Mouse (Mus musculus): Measurements from ENCODE around the gene Slc30a1.

Slc30a1 gene

DNA sequence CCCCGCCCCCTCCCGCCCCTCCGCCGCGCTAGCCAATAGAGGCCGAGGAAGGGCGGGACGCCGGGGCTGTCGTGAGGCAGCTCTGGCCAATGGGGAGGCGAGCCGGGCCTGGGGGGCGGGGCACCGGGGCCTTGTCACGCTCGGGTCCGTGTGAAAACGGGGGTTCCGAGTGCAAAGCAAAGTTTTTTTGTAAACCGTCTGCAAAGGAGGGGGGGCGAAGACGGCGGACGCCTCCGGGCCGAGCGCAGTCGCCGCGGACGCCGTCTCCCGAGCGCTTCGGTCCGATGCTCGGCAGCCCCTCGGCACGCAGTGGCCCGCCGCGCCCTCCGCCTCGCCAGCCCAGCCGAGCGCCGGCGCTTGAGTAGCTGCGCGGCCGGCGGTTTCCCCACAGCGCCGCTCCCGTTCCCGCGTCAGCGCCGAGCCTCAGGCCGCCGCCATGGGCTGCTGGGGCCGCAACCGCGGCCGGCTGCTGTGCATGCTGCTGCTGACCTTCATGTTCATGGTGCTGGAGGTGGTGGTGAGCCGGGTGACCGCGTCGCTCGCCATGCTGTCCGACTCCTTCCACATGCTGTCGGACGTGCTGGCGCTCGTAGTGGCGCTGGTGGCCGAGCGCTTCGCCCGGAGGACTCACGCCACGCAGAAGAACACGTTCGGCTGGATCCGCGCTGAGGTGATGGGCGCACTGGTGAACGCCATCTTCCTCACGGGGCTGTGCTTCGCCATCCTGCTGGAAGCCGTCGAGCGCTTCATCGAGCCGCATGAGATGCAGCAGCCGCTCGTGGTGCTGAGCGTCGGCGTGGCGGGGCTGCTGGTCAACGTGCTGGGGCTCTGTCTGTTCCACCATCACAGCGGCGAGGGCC lies at the start of gene Slc30a1:
TSS of gene Slc30a1 (plus strand) at position 197 of the 860 bp plus-strand sequence.
- DNase-seq (ENCODE audit: low spot score): peak; percentile 99

DNA sequence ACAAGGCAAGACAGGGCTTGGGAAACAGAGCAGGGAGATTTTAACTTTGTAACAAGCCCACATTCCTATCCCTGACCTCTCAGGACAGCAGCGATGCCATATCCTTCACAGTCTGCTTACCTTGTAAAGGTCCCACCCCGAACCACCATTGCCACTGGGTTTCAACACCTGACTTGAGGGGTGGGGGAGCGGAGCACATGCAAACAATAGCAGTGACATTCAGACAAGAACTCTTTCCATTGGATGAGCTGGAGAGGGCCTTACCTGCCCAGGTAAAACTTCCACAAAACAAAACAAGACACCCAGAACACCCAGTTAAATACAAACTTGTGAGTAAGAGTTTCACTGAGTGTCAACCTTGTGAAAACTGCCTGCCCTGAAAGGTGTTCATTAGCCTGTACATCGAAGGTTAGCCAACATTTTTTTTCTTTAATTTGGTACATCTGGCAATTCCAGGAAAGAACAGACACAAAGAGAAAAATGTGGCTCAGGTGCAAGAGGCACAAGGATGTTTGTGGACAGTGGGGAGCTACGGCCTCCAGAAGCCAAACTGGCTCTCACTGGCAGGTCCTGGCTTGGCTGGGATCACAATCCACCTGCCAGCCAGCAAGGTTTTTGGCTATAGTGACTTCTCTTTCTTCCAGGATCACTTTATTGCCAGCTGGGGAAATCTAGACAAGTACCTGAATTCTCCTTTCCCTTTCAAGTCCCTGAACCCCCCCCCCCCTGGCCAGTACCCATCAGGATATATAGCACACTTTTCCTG lies 49.5 kb upstream of the Slc30a1 start:
- no peak for DNase-seq (ENCODE audit: low spot score)

DNA sequence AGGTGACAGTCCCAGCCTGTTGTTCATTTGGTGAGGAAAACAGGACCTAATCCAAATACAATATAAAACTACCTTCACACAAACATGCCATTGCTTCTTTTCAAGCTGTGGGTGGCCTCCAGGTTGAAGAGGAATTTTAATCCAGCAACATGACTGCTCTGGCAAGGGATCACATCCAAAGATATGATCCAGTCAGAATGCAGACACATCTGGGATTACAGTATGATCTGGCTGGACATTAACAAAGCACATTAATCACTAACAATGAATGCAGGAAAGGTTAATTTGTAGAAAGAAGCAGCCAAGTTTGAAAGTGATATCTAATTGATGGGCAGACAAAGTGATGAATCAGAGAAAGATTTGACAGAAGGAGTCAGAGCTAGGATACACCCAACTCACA lies 48.4 kb upstream of the Slc30a1 start:
- no peak for DNase-seq (ENCODE audit: low spot score)

DNA sequence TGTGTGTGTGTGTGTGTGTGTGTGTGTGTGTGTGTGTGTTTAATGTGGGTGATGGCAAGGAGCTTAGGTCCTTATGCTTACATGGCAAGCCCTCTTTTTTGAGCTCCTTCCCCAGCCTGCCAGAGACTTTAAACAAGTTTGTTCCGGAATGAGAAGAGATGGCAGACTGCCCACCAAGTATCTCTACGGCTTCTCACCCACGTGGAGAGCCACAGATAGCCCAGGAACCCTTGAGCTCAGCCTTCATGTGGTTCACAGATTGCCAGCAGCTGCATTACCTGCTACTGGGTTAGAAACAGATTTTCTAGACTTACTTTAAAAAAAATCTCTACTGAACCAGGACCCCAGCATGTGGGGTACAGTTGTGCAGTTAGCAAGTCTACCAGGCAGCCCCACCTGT lies 46.7 kb upstream of the Slc30a1 start:
- no peak for DNase-seq (ENCODE audit: low spot score)

DNA sequence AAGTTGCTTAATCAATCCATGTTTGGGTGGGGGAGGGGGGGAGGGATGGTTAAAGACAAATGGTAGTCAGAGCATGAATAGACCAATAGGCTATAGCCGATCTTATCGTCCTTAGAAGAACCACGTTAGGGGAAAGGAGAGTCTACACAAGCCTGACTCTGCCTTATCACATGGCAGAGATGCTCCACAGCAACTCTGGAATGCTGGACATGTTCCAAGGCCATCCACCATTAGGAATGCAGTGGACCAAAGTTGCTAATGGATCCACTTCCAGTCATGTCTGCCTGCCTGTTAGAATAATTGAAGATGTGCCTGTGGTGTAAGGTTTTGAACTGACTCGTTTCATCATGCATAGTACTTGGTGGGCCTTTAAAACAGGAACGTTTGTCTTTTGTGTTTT lies 45.3 kb upstream of the Slc30a1 start:
- no peak for DNase-seq (ENCODE audit: low spot score)

DNA sequence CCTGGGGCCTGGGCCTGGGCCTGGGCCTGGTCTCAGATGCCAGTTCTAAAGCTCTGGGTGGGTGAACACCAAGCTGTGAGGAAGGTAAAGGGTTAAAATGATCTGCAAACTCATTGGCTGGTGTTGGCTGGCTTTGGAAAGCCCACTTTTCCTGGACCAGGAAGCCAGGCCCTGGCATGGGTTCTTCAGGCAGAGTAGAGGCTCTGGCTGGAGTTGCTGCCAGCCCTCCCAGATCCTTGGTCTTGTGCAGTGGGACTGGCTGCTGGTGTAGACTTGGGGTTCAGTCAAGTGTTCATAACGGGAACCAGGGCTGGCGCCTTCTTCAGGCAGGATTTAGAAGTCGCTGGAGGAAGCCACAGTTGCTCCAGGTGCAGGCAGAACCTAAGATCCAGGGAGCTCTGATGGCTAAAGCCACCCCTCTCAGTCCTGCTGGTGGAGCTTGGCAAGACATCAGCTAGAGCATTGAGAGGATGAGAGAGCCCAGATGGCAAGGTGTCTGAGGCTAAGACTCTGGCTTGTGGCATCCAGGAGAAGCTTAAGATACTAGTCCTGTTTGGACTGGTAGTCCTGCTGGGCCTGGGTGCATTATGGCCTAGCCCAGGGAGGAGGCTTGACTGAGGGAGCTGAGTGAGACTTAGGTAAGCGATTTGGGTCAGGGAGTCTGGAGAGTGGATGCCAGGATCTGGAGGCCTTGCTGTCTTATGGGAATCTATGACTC lies 42.6 kb upstream of the Slc30a1 start:
- DNase-seq (ENCODE audit: low spot score): no peak

DNA sequence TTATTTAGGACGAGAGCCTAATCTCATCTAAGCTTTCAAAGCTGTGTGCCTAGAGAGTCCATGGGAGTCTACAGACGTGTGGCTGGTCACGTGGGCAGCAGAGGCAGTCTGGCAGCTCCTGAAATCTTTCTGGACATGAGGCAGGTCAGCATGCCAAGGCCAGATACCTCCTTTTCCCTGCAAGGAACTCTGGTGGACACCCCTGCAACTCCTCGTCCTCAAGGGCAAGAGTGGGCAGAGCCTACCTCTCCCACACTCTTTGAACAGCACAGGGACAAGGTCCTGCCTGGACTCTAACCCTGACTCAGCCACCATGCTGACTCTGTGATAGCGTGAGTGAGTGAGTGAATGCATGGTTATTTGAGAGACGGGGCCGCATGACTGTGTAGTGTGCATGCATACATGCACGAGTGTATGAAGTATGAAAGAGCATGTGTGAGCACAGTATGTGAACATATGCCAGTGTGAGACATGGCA lies 42.0 kb upstream of the Slc30a1 start:
- DNase-seq (ENCODE audit: low spot score): no peak

DNA sequence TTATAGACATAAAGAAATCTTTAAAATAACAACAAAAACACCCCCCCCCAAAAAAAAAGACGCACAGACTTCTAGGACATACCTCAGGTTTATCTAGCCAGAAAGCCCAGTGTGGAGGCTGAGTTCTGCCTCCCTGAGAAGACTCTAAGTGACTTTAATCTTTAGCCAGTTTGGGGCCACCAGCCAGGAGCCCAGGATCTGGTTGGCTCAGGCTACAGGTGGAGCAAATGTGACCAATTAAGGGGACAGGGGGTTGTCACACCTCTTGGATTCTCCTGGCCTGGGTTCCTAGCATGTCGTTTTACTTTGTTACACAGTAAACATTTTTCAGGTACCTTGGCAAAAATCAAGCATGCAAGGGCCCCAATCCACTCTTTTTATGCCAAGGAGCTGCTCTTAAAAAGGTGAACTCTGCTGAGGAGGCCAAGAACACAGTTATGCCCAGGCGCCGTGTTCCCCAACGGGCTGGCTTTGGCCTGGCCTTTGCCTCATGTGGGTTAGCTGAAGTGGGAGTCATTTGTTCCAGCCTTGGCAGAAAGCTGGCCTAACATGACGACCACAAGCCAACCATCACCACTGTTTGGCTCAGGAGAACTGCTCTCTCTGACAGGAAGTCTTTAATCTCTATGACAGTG lies 34.4 kb upstream of the Slc30a1 start:
- DNase-seq (ENCODE audit: low spot score): no peak

DNA sequence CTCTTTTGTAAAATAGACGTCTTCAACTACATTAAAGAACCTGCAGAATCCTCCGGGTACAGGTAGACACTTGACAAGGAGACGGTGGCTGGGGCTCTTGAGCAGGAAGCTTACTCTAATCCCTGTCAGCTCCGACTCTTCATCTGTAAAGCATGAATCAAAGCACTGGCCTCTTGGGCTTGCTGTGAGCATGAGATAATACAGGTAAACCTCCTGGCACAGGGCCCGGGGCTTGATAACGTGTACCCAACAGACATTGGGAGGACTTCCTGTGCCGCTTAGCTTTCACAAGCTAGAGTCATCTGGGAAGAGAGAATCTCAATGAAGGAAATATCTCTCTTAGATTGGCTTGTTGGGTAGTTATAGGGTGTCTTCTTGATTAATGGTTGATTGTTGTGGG lies 31.6 kb upstream of the Slc30a1 start:
- peak; percentile 41 for DNase-seq (ENCODE audit: low spot score)

DNA sequence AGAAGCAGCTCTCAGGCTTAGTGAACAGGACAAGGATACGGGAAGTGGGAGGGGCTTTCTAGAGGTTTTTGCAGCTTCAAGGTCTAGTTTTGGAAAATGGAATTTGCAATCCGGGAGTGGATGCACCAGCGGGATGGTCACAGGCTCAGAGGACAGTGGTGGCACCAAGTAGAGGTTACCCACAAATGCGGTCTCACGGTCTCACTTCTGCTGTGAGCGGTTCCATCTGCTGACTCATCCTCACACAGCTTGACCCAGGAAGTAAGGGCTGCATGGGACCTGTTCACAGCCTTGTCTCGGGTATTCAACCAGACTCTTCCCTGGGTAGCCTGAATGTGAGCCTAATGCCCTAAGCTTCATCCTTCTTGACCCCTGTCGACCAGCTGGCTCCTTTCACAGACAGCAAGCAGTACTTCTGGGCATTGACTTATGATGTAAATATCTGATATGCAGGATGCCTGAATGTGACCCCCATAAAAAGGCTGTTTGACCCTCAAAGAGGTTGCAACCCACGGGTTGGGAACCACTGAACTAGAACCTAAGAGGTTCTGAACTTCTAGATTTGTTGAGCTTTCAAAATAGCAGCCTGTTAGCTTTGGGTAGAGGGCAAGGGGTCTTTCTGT lies 30.8 kb upstream of the Slc30a1 start:
- DNase-seq (ENCODE audit: low spot score): no peak

DNA sequence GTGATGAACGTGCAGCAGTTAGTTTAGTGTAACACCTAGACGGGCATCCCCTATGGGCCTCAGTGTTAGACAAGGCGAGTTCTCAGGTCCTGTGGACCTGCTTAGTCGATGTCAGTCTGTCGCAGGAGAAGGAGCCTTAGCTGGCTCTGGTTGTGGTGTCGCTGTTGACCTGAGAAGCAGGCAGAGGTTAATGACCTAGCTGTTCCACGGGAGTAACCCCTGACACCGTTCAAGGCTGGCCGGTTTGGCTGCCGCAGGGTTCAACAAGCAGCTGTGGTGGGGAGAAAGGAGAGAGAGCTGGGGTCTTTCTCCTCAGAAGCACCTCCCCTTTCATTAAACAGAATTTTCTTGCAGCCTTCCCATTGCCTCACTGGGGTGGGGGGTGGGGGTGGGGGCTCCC lies 28.9 kb upstream of the Slc30a1 start:
- no peak for DNase-seq (ENCODE audit: low spot score)

DNA sequence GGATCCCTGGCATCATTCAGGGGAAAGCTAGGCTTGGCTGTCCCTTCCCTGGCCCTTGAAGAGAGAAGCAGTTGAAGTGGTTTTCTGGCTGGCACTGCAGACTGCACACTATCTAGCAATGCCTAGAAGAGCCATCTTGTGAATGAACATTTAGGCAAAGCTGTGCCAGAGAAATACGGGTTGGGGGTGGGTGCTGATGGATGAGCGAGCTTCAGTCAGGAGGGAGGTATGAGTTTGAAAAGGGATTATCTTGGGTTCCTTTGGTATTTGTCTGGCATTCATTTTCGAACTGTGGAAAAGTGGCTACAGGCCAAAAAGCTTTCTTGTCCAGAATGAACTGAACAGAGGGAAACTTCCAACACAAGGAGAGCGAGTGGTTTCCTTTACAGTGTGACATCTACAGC lies 28.0 kb upstream of the Slc30a1 start:
- no peak for DNase-seq (ENCODE audit: low spot score)

DNA sequence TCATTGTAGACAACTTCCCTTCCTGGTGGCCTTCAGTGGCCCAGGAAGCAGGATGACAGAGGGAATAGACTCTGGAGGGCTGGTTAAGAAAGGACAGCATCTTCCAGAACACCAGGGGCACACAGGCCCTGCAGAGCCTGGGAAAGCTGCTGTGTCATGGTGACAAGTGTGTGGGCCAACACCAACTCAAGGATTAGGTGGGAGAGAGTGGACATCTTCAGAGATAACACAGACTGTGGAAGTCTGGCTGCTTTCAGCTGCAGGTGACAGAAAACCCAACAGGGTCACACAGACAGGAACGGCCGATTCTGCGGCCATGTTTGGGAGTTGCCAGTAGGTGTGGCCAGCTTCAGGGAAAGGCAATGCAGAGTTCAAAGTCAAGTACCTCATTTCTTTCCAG lies 26.3 kb upstream of the Slc30a1 start:
- DNase-seq (ENCODE audit: low spot score): no peak

DNA sequence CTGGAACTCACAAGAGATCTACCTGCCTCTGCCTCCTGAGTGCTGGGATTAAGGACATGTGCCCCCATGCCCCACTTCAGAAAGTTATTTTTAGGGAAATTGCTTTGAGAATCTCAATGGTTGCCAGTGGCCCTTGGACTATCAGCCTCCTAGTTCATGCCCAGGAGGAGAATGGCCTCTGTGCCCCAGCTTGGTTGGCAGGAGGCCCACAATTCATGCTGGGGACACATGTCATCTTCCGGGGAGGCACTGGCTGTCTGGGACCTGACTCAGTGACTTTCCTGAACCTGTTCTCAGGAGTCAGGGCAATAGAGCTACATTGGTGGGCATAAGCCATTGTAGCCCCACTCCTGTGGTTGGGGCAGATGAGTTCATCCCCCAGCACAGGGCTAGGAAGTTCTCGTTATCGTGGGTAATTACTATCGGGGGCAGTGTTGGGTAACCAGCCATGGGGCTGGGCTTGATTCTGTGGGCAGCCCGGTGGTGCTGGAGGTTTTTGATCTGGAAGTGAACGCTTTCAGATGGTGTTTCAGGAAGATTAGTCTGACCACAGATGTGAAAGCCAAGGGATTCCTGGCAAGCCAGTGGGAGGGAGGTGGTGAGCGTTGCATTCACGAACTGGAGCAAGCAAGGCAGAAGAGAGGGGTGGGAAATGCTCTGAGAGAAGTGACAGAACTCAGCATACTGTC lies 25.5 kb upstream of the Slc30a1 start:
- no peak for DNase-seq (ENCODE audit: low spot score)

DNA sequence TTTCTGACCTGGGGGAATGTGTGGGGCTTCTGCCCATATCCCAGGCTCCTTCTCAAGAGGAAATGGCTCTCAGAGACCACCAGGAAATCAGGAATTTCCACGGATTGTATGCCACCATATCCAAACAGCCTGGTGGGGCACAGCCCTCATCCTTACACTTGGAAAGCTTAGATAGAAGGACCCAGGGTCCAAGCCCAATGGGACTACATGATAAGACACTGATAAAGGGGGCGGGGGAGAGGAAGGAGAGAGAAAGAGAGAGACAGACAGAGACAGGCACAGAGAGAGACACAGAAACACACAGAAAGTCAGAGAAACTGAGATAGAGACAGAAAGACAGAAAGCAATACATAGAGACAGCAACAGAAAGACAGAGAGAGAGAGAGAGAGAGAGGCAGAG lies 24.9 kb upstream of the Slc30a1 start:
- DNase-seq (ENCODE audit: low spot score): no peak

DNA sequence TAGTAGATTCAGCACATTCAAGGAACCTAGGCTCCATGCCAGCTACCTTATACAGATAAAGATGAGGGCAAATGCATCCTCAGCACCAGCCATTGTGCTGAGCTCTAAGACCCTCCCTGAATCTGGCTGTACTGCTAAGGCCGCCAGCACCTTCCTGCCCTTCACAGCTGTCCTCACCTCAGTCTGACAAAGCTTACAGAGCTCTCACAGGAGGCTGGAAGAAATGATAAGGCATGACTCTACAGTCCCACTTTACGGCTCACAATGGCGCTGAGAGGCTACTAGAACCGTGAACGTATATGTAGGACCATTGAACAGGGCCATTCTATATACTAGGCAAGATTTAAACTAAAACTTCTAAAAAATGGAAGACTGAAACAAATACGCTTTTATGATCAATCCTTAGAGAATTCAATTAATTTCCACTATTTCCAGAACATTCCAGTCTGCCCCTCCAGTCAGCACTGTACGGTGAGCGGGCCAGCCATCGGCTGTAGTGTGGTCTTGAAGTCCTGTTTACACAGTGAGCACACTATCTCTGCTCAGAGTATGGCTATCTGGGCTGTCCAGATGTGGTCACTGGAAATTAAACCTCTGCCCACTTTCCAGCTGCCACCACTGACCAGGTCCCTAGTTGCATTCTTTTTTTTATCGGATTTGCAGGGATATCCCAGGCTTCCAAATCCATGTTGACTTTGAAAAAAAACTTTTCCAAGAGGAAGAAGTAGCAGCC lies 23.9 kb upstream of the Slc30a1 start:
- no peak for DNase-seq (ENCODE audit: low spot score)

DNA sequence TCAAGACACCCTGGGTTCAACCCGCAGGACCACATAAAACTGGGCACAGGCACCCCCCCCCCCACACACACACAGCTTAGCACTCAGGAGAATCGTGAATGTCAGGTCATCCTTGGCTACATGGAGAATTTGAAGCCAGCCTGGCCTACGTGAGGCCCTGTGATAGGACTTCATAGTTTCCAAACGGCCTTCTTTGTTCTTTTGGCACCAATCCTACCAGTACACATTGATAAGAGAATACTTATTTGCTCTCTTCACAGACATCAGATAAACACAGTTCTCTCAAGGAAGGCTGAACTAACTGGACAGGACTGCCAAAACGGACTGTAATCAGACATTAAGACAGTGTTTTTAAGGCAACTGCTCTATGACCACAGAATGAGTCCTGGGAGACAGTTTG lies 22.9 kb upstream of the Slc30a1 start:
- no peak for DNase-seq (ENCODE audit: low spot score)

DNA sequence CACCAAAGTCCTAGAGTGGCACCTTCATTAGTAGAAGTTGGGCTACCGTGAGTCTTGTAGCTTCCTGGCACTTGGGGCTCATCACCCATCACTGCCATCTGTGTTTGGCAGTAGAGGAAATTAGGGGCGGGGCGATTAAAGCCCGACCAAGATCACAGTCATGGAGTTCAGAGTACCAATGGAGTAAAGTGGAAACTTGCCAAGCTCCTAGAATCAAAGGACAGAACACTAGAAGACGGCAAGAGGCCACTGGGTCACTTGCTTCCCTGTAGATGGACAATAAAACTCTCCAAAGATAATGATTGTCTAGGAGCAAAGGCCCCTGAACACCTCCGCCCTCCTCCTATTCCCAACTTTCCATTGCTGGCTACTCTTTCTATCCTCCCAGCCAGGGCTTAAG lies 14.7 kb upstream of the Slc30a1 start:
- DNase-seq (ENCODE audit: low spot score): no peak

DNA sequence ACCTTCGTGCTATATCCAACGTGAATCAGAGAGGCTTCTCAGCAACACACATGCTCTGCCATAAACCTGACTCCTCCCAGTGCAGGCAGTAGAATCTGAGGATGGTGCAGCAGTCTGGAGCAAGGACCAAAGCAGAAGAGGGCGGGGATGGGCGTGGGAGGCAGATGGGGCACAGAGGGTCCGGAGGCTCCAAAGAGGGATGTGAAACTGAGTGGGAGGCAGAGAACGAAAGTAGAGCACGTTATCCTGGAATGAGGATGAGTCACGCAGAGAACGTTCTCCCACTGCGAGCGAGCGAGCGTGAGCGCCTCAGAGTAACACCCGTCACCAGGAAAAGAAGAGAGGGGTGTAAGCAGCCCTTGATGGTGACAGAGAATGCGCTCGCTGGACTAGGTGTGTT lies 12.2 kb upstream of the Slc30a1 start:
- DNase-seq (ENCODE audit: low spot score): peak; percentile 56

DNA sequence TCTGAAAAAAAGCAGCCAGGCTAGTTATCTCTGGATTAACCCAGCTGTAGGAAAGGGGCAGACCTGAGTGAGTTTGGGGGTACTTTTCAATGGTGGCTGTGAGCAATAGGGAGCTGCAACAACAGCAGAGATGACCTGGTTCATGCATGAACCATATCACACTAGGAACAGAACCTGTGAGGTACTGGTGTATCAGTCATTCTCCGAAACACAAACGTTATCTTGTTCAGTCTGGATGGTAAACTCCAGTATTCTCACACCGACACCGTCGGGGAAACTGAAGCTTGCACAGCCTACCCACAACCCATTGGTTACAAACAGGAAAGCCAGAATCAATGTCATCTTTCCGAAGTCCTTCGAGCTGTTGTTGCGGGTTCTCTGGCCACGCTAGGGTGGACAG lies 11.7 kb upstream of the Slc30a1 start:
- DNase-seq (ENCODE audit: low spot score): no peak

All from urinary bladder, postnatal 14 days (tissue).